Mouse (Mus musculus): ENCODE results near the gene Igll1. TPM values are rescaled to one million over a fixed set of nuclear protein-coding genes. Genes with fewer than 3 reads are reported as not detected.

Igll1 gene
- total and polyA plus RNA-seq, 3 experiments, result not detected

DNA sequence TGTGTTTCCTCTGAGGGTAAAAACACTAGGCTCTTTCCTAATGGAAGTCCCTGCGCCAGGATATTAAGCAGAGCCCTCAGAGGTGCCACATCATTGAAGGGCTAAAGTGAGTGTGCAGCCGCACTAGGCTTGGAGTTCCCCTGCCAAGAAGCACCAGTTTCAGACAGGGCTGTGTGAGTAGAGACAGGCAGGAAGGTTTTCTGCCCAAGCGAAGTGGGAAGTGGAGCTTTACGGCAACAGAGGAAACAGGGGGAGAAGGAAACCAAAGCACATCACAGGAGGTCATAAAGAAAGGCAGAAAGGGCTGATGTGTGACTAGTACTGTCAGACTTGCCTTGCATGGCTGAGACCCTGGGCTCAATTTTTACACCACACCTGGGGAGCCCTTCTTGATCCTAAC, 38.5 kb upstream of the Igll1 start:
- DNase-seq, result no peak
- intact Hi-C loops (cut with DNase I), result no loop called here
- H3K36me3 ChIP-seq (ENCODE audit: control insufficient read depth, insufficient read depth, low read length), result peaks cover 26% of the 10 kb centered on the region
- H3K27ac ChIP-seq, result peak overlapping the region; percentile 47
- TF ChIP-seq CTCF (IDR thresholded peaks at IDR 0.05) (no peak), EP300 (IDR thresholded peaks at IDR 0.05; ENCODE audit: insufficient read depth, low read depth, low read length) (no peak), POLR2A (IDR thresholded peaks at IDR 0.05; ENCODE audit: insufficient read depth, low read depth, low read length) (no peak)
- peaks cover 27% of the 10 kb centered on the region for H3K4me1 ChIP-seq (ENCODE audit: control insufficient read depth, insufficient read depth, low read length)
- no peaks in the 10 kb centered on the region; the same call in 1 of the 2 replicates for H3K79me2 ChIP-seq (replicated peaks; ENCODE audit: control insufficient read depth, insufficient read depth, low read length)
- WGBS, result 45% methylated on average over 4 of the region's 4 CpGs
- no peaks in the 10 kb centered on the region for H3K27me3 ChIP-seq (ENCODE audit: control insufficient read depth, insufficient read depth, low read length)
- peak overlapping the region; percentile 1; the same call in 1 of the 2 replicates for H3K9ac ChIP-seq (ENCODE audit: low read depth, low read length)
- H3K4me3 ChIP-seq, result no peak overlapping the region

DNA sequence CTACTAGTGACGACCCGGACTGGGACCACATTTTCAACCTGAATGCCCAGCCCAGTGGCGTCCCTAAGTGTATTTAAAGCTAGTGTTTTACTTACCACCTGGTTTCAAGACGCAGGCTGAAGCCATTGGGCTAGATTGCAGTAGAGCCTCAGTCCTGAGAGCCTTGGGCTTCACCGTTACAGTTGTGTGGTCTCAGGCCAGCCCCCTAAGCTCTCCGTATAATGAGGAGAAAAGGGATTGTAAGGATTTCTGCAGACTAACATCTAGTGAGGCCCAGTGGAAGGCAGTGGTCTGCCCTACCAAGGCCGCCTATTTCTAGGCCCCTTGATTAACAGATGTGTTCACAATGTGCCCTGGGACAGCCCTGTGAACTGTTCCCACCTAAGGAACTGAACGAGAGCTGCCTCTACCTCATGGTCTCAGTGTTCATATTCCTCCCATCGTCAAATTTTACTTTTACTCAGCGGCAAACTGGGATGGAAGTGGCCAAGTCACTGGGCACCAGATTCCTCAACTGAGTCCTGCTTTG, 33.3 kb upstream of the Igll1 start:
- TF ChIP-seq POLR2A (IDR thresholded peaks at IDR 0.05; ENCODE audit: insufficient read depth, low read depth, low read length) (no peak), EP300 (IDR thresholded peaks at IDR 0.05; ENCODE audit: insufficient read depth, low read depth, low read length) (no peak), CTCF (IDR thresholded peaks at IDR 0.05) (no peak)
- no peaks in the 10 kb centered on the region for H3K36me3 ChIP-seq (ENCODE audit: control insufficient read depth, insufficient read depth, low read length)
- WGBS, result 19% methylated on average over 10 of the region's 10 CpGs
- H3K4me3 ChIP-seq, result peak overlapping the region; percentile 75
- H3K27ac ChIP-seq, result peak overlapping the region; percentile 87
- H3K27me3 ChIP-seq (ENCODE audit: control insufficient read depth, insufficient read depth, low read length), result no peaks in the 10 kb centered on the region
- DNase-seq, result no peak
- intact Hi-C loops (cut with DNase I), result loop anchor here (10.0 kb wide), 1 partner anchor 378 kb away; the partner anchor contains the start of gene Tmem191c
- H3K4me1 ChIP-seq (ENCODE audit: control insufficient read depth, insufficient read depth, low read length), result peaks cover 8% of the 10 kb centered on the region
- peak overlapping the region; percentile 35 for H3K9ac ChIP-seq (ENCODE audit: low read depth, low read length)
- no peaks in the 10 kb centered on the region; the same call in 1 of the 2 replicates for H3K79me2 ChIP-seq (replicated peaks; ENCODE audit: control insufficient read depth, insufficient read depth, low read length)

DNA sequence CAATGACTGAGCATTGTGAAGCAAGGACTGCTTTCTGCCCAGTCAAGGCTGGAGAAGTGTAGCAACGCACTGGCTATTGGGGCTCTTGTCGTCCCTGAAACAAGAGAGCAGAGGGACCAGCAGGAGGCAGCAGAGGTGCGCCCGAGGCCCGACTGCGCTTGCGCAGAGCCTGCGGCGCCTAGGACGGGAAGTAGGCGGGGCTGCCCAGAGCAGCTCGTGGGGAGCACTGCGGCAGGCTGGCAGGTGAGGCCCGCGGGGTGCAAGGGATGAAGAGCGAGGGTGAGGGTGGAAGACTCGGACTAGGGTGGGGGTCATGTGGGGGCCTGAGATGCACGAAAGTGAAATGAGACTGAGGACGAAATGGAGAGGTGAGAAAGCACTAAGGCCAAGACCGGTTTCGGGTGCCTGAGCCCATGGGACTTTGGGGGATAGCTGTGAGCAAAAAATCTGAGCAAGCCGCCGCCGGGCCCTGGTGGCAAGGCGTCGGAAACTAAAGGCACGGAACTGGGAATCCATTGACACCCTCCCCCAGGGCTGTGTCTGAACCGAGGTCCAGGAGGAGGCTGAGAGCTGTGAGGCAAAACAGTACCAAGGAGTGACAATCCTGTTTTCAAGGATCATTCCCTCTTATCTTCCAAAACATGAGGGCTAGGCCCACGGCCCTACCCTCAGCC, 32.7 kb upstream of the Igll1 start, which contains the start of gene Ppm1f:
Ppm1f (plus strand) TSS at position 88 of the 674 bp plus-strand sequence.
- Histone ChIP-seq H3K36me3 (ENCODE audit: control insufficient read depth, insufficient read depth, low read length) (no peaks in the 10 kb centered on the region), H3K27ac (peak within 1 kb of the TSS; percentile 87), H3K4me1 (ENCODE audit: control insufficient read depth, insufficient read depth, low read length) (peaks cover 4% of the 10 kb centered on the region), H3K27me3 (ENCODE audit: control insufficient read depth, insufficient read depth, low read length) (no peaks in the 10 kb centered on the region), H3K9ac (ENCODE audit: low read depth, low read length) (peak within 1 kb of the TSS; percentile 35), H3K79me2 (replicated peaks; ENCODE audit: control insufficient read depth, insufficient read depth, low read length) (no peaks in the 10 kb centered on the region; the same call in 1 of the 2 replicates), H3K4me3 (peak within 1 kb of the TSS; percentile 75)
- peak; percentile 95 to 98 for DNase-seq
- WGBS, result under 1% methylated on average over 29 of the region's 29 CpGs
- intact Hi-C loops (cut with DNase I), result loop anchor here (1.0 to 10.0 kb wide), 2 partner anchors 16 to 378 kb away; partner anchors contain the start of gene Tmem191c
- TF ChIP-seq EP300 (IDR thresholded peaks at IDR 0.05; ENCODE audit: insufficient read depth, low read depth, low read length) (peak; percentile 77; the same call in 1 of the 2 replicates), POLR2A (IDR thresholded peaks at IDR 0.05; ENCODE audit: insufficient read depth, low read depth, low read length) (peak; percentile 86), CTCF (IDR thresholded peaks at IDR 0.05) (peak; percentile 97)

DNA sequence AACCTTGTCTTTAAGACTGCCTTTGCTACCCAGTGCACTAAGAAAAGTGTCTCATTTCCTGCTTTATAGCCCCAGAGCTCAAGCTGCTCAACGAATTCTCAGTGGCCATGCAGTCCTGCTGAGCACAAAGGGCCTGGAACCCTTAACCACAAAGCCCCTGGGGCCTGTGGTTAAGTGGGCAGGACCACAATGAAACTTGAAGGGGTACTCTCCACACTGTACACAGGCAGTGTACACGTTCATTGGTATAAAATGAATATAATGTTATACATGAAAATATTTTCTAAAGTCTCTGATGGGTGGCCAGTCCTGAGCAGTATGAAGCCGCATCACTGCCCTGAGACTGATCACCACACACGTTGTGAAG, 32.2 kb upstream of the Igll1 start:
- no peak overlapping the region; the same call in 1 of the 2 replicates for H3K4me3 ChIP-seq
- intact Hi-C loops (cut with DNase I), result loop anchor here (1.0 to 10.0 kb wide), 2 partner anchors 16 to 379 kb away; partner anchors contain the start of gene Tmem191c
- peak overlapping the region; percentile 87; the same call in 1 of the 2 replicates for H3K27ac ChIP-seq
- WGBS, result 19% methylated on average over 4 of the region's 4 CpGs
- TF ChIP-seq POLR2A (IDR thresholded peaks at IDR 0.05; ENCODE audit: insufficient read depth, low read depth, low read length), result no peak
- TF ChIP-seq CTCF (IDR thresholded peaks at IDR 0.05), result no peak
- TF ChIP-seq EP300 (IDR thresholded peaks at IDR 0.05; ENCODE audit: insufficient read depth, low read depth, low read length), result no peak
- H3K36me3 ChIP-seq (ENCODE audit: control insufficient read depth, insufficient read depth, low read length), result no peaks in the 10 kb centered on the region
- H3K4me1 ChIP-seq (ENCODE audit: control insufficient read depth, insufficient read depth, low read length), result peaks cover 4% of the 10 kb centered on the region
- no peaks in the 10 kb centered on the region; the same call in 1 of the 2 replicates for H3K79me2 ChIP-seq (replicated peaks; ENCODE audit: control insufficient read depth, insufficient read depth, low read length)
- DNase-seq, result no peak
- H3K9ac ChIP-seq (ENCODE audit: low read depth, low read length), result no peak overlapping the region
- no peaks in the 10 kb centered on the region for H3K27me3 ChIP-seq (ENCODE audit: control insufficient read depth, insufficient read depth, low read length)

DNA sequence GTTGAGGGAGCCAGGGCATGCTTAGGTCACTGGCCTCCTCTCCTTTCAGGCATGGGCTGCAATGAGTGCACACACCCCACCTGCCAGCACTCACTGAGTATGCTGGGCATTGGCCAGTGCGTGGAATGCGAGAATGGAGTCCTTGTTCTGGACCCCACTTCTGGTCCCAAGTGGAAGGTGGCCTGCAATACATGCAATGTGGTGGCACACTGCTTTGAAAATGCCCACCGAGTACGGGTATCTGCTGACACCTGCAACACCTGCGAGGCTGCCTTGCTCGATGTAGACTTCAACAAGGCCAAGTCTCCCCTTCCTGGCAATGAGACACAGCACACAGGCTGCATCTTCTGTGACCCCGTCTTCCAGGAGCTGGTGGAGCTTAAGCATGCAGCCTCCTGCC, 28.6 kb upstream of the Igll1 start:
- no peak for DNase-seq
- no peak overlapping the region for H3K9ac ChIP-seq (ENCODE audit: low read depth, low read length)
- H3K4me1 ChIP-seq (ENCODE audit: control insufficient read depth, insufficient read depth, low read length), result peaks cover 2% of the 10 kb centered on the region
- no peaks in the 10 kb centered on the region for H3K27me3 ChIP-seq (ENCODE audit: control insufficient read depth, insufficient read depth, low read length)
- H3K79me2 ChIP-seq (replicated peaks; ENCODE audit: control insufficient read depth, insufficient read depth, low read length), result no peaks in the 10 kb centered on the region
- 93% methylated on average over 7 of the region's 7 CpGs for WGBS
- no peak overlapping the region for H3K4me3 ChIP-seq
- intact Hi-C loops (cut with DNase I), result loop anchor here (10.0 kb wide), 1 partner anchor 382 kb away; the partner anchor contains the start of gene Tmem191c
- no peak overlapping the region for H3K27ac ChIP-seq
- H3K36me3 ChIP-seq (ENCODE audit: control insufficient read depth, insufficient read depth, low read length), result no peaks in the 10 kb centered on the region
- no peak for TF ChIP-seq EP300 (IDR thresholded peaks at IDR 0.05; ENCODE audit: insufficient read depth, low read depth, low read length)
- no peak for TF ChIP-seq POLR2A (IDR thresholded peaks at IDR 0.05; ENCODE audit: insufficient read depth, low read depth, low read length)
- TF ChIP-seq CTCF (IDR thresholded peaks at IDR 0.05), result no peak

DNA sequence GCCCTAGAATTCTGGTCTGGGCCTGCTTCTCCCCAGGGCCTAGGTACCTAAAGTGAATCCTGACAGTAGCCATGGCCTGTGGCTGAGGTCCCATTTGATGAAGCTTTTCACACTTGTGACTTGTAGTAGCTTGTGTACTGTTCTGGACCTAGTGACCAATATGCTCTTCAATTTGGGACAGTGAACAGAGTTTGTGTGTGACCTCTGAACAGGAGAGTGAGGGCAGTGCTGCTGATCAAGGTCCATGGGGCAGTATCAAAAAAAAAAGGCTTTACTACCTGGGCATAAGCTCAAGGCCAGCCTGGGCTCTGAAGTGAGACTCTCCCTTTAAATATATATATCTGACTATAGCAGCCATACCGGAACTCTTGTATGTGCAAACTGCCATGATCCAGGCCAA, 24.6 kb upstream of the Igll1 start:
- Histone ChIP-seq H3K4me3 (no peak overlapping the region), H3K4me1 (ENCODE audit: control insufficient read depth, insufficient read depth, low read length) (no peaks in the 10 kb centered on the region), H3K36me3 (ENCODE audit: control insufficient read depth, insufficient read depth, low read length) (no peaks in the 10 kb centered on the region), H3K79me2 (replicated peaks; ENCODE audit: control insufficient read depth, insufficient read depth, low read length) (no peaks in the 10 kb centered on the region), H3K27ac (no peak overlapping the region), H3K27me3 (ENCODE audit: control insufficient read depth, insufficient read depth, low read length) (no peaks in the 10 kb centered on the region), H3K9ac (ENCODE audit: low read depth, low read length) (no peak overlapping the region)
- TF ChIP-seq POLR2A (IDR thresholded peaks at IDR 0.05; ENCODE audit: insufficient read depth, low read depth, low read length), result no peak
- no peak for TF ChIP-seq EP300 (IDR thresholded peaks at IDR 0.05; ENCODE audit: insufficient read depth, low read depth, low read length)
- TF ChIP-seq CTCF (IDR thresholded peaks at IDR 0.05), result no peak
- DNase-seq, result no peak
- 97% methylated on average over 1 of the region's 1 CpGs for WGBS
- intact Hi-C loops (cut with DNase I), result no loop called here

Data from heart, adult 2 months (tissue).